Mouse (Mus musculus) thymus, adult 2 months (tissue): ENCODE results near the gene Pdyn. TPM values are rescaled to one million over a fixed set of nuclear protein-coding genes. Genes with fewer than 3 reads are reported as not detected.

ENCODE experiments used
- DNase-seq: peaks from one replicate; pipeline ENCODE4 v3.0.0; 2021
- H3K27ac ChIP-seq: fragments of 200-500 bp; 2 replicates; pipeline ENCODE4 v1.5.1; 2012; ENCODE audit warnings: low read length, control low read depth; ENCODE audit not compliant: control insufficient read depth, insufficient read depth
- H3K27me3 ChIP-seq: fragments of 200-500 bp; 2 replicates; pipeline ENCODE4 v1.6.1; 2012; ENCODE audit warnings: mild to moderate bottlenecking, low read length, moderate library complexity, mixed read lengths; ENCODE audit not compliant: control insufficient read depth, insufficient read depth
- H3K36me3 ChIP-seq: fragments of 200-500 bp; 2 replicates; pipeline ENCODE4 v1.6.1; 2012; ENCODE audit warnings: mild to moderate bottlenecking, low read length, moderate library complexity; ENCODE audit not compliant: control insufficient read depth, insufficient read depth
- H3K4me1 ChIP-seq: fragments of 200-500 bp; replicated peaks from 2 replicates; pipeline ENCODE4 v1.6.1; 2012; ENCODE audit warnings: low read length; ENCODE audit not compliant: control insufficient read depth, insufficient read depth
- H3K4me3 ChIP-seq: fragments of 200-500 bp; 2 replicates; pipeline ENCODE4 v1.5.1; 2012; ENCODE audit warnings: mild to moderate bottlenecking, low read length, control low read depth, moderate library complexity; ENCODE audit not compliant: control insufficient read depth, insufficient read depth
- CTCF ChIP-seq: fragments of 200-500 bp; IDR thresholded peaks from 2 replicates; pipeline ENCODE4 v1.5.1; 2012; ENCODE audit warnings: mild to moderate bottlenecking, control low read depth, low read length, moderate library complexity, borderline replicate concordance; ENCODE audit not compliant: control insufficient read depth, poor library complexity, insufficient read depth; ENCODE audit errors: extremely low read depth
- POLR2A ChIP-seq: fragments of 200-500 bp; IDR thresholded peaks from 2 replicates; pipeline ENCODE4 v1.6.1; 2012; ENCODE audit warnings: mild to moderate bottlenecking, low read length, control low read depth, moderate library complexity; ENCODE audit not compliant: control insufficient read depth, poor library complexity, insufficient read depth; ENCODE audit errors: extremely low read depth
- WGBS: fragments of 180-500 bp; shearing (Covaris S2); methylation state at CpG from one replicate; pipeline ENCODE4 v1.1.7; 2018; 5-methylcytosine and 5-hydroxymethylcytosine counted together
- polyA plus RNA-seq: library from polyadenylated mRNA; depleted of rRNA; stranded (reverse); fragments of >200 nt; gene quantifications from 2 replicates; pipeline ENCODE4 v1.2.3, GENCODE M21; 2012; rRNA removed

Pdyn gene
- polyA plus RNA-seq, 1 experiment, result 0.74 TPM

DNA sequence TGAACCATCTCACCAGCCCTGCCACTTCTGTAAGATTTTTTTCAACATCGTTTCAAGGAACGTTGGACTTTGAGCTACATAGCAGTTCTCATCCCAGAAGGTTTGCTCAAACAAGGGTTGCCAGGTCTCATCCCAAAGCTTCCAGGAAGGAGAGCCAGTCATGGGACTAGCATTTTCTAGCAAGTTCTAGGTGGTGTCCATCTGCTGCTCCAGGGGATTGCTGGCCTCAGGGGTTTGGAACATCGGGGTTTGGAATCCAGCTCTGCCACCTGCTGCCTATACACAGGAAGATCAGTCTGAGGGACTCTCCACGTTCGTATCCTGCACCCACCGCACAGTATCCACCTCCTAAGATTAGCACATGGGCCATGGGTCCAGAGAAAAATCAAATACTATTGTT is 39.6 kb downstream of the Pdyn start:
- H3K4me1 ChIP-seq, result no peaks in the 10 kb centered on the region
- no peaks in the 10 kb centered on the region for H3K27me3 ChIP-seq
- no peak for TF ChIP-seq POLR2A
- TF ChIP-seq CTCF, result no peak
- H3K36me3 ChIP-seq, result no peaks in the 10 kb centered on the region
- DNase-seq, result no peak
- H3K4me3 ChIP-seq, result no peak overlapping the region
- H3K27ac ChIP-seq, result no peak overlapping the region
- 68% methylated on average over 6 of the region's 6 CpGs for WGBS

DNA sequence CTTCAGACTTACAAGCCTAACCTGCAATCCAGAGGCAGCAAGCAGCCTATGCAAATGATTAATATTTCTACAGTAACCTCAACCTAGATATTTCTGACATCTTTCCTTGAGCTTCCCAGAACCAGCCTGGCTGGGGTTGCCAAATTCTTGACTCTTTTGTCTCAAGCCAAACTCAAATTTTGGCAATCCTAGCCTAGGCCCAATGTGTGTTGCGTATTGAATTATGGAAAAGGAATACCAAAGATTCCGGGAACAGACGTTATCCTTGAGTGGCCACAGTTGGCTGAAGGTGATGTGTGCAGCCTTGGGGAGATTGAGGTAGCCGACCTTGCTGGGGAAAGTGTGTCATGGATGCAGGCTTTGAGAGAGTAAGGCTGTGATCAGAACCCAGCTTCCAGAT is 40.8 kb downstream of the Pdyn start:
- TF ChIP-seq POLR2A, result no peak
- no peak for TF ChIP-seq CTCF
- Histone ChIP-seq H3K36me3 (no peaks in the 10 kb centered on the region), H3K27ac (no peak overlapping the region), H3K4me3 (no peak overlapping the region), H3K27me3 (no peaks in the 10 kb centered on the region), H3K4me1 (no peaks in the 10 kb centered on the region)
- no peak for DNase-seq
- WGBS, result 87% methylated on average over 4 of the region's 4 CpGs

GRCm38 (mm10) chr2:129655033-129655432 is 44.6 kb downstream of the Pdyn start:
- Histone ChIP-seq H3K4me3 (no peak overlapping the region), H3K36me3 (no peaks in the 10 kb centered on the region), H3K4me1 (no peaks in the 10 kb centered on the region), H3K27ac (no peak overlapping the region), H3K27me3 (no peaks in the 10 kb centered on the region)
- 95% methylated on average over 4 of the region's 4 CpGs for WGBS
- no peak for TF ChIP-seq POLR2A
- no peak for DNase-seq

DNA sequence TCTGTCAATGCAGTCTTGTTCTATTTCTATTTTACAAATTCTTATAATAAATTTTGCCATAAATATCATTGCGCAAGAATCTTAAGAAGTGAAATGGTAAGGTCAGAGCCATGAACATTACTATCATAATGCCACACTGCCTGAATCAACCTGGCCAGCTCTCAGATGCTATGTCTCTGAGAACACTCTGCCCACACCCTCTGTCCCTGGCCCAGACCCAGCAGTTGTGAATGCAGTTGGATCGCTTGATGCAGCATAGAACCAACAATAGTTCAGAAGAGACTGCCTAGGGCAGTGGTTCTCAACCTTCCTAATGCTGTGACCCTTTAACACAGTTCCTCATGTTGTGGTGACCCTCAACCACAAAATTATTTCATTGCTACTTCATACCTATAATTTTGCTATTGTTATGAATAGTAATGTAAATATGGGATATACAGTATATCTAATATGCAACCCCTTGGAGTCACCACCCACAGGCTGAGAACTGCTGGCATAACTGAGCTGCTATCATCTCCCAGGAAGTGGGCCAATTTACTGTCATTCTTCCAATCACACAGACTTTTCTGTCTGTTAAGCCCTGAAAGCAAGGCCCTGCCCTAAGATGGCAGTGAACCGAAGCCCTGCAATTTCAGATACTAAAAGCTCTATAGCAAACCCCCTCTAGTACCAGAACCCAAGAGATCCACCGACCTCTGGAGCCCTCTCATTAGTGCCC is 45.3 kb downstream of the Pdyn start:
- Histone ChIP-seq H3K27me3 (no peaks in the 10 kb centered on the region), H3K4me3 (no peak overlapping the region), H3K27ac (no peak overlapping the region), H3K4me1 (no peaks in the 10 kb centered on the region), H3K36me3 (no peaks in the 10 kb centered on the region)
- 89% methylated on average over 4 of the region's 4 CpGs for WGBS
- DNase-seq, result no peak
- TF ChIP-seq POLR2A (no peak), CTCF (no peak)

- WGBS, result 95% methylated on average over 2 of the region's 2 CpGs
These were observed 46.0 kb downstream of the Pdyn start for GRCm38 (mm10) chr2:129653632-129654031.

DNA sequence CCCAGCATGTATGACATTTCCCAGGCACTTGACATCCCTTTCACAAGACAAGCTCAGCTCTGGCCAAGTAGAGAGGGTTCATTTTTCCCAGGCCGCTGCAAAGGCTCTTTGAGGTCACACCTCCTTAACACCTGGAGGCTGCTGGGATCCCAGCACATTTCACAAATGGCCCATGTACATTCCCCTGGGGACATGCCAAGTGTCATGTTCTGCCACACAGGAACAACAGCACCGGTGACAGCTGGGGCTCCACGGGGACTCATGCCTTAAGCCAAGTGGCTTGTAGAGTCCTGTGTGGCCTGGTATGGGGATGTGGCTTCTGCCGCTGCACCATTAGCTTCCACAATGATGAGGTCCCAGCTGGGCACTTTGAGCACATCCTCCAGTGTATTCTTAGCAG is 47.0 kb downstream of the Pdyn start:
- H3K4me3 ChIP-seq, result no peak overlapping the region
- WGBS, result 75% methylated on average over 4 of the region's 4 CpGs
- no peak for TF ChIP-seq POLR2A
- no peak for TF ChIP-seq CTCF
- no peak overlapping the region for H3K27ac ChIP-seq
- DNase-seq, result no peak
- no peaks in the 10 kb centered on the region for H3K36me3 ChIP-seq
- H3K27me3 ChIP-seq, result no peaks in the 10 kb centered on the region
- H3K4me1 ChIP-seq, result no peaks in the 10 kb centered on the region

More at GRCm38 (mm10) chr2:129653632-129654031, 46.0 kb downstream of the Pdyn start:
- no peak for DNase-seq
- Histone ChIP-seq H3K36me3 (no peaks in the 10 kb centered on the region), H3K27me3 (no peaks in the 10 kb centered on the region), H3K27ac (no peak overlapping the region), H3K4me3 (no peak overlapping the region), H3K4me1 (no peaks in the 10 kb centered on the region)
- TF ChIP-seq CTCF, result no peak
- no peak for TF ChIP-seq POLR2A

Other genes with a start within 250 kb of the Pdyn start
- 0.12 TPM in 1 of 2 replicates, not detected in the other for gene F830045P16Rik, start 163.2 kb downstream of the Pdyn start, polyA plus RNA-seq
- 56.0 and 63.1 TPM in 2 replicates for gene Sirpa, start 107.0 kb downstream of the Pdyn start, polyA plus RNA-seq
- 25.0 and 29.0 TPM in 2 replicates for gene Stk35, start 100.7 kb upstream of the Pdyn start, polyA plus RNA-seq